Mouse (Mus musculus) liver, adult (tissue): ENCODE data around the gene Gng7.

Source experiments
- GATA4 ChIP-seq: IDR thresholded peaks from 2 replicates; pipeline ENCODE4 v1.6.1; 2014; ENCODE audit warnings: mild to moderate bottlenecking, low read length; ENCODE audit not compliant: insufficient replicate concordance

Gng7 gene

GRCm38 (mm10) chr10:80985970-80986701 lies 28.6 kb downstream of the Gng7 start:
- no peak for TF ChIP-seq GATA4

- no peak for TF ChIP-seq GATA4
Measured at GRCm38 (mm10) chr10:80985241-80985969, 29.3 kb downstream of the Gng7 start.

- TF ChIP-seq GATA4: no peak
Measured at GRCm38 (mm10) chr10:80984223-80984622, 30.5 kb downstream of the Gng7 start.

GRCm38 (mm10) chr10:80982381-80982780 lies 32.4 kb downstream of the Gng7 start:
- TF ChIP-seq GATA4: no peak

- no peak for TF ChIP-seq GATA4
Measured at GRCm38 (mm10) chr10:80981564-80982112, 33.1 kb downstream of the Gng7 start.

GRCm38 (mm10) chr10:80975478-80975877 lies 39.3 kb downstream of the Gng7 start:
- no peak; the same call in 1 of the 2 replicates for TF ChIP-seq GATA4

- no peak for TF ChIP-seq GATA4
Measured at GRCm38 (mm10) chr10:80973722-80974121, 41.0 kb downstream of the Gng7 start.

- TF ChIP-seq GATA4: no peak
Measured at GRCm38 (mm10) chr10:80972071-80972987, 42.4 kb downstream of the Gng7 start.

GRCm38 (mm10) chr10:80971533-80971932 lies 43.2 kb downstream of the Gng7 start:
- TF ChIP-seq GATA4: no peak

GRCm38 (mm10) chr10:80970159-80970558 lies 44.6 kb downstream of the Gng7 start:
- TF ChIP-seq GATA4: no peak

- TF ChIP-seq GATA4: no peak
Measured at GRCm38 (mm10) chr10:80969298-80969697, 45.4 kb downstream of the Gng7 start.

GRCm38 (mm10) chr10:80968106-80968505 lies 46.6 kb downstream of the Gng7 start:
- TF ChIP-seq GATA4: no peak

GRCm38 (mm10) chr10:80967101-80967656 lies 47.6 kb downstream of the Gng7 start:
- no peak for TF ChIP-seq GATA4

GRCm38 (mm10) chr10:80966296-80966695 lies 48.4 kb downstream of the Gng7 start:
- TF ChIP-seq GATA4: no peak
